Mouse (Mus musculus) hindbrain, embryonic 11.5 days (tissue): ENCODE data around the gene 9130230L23Rik. TPM values are rescaled to one million over a fixed set of nuclear protein-coding genes. Genes with fewer than 3 reads are reported as not detected.
A peak's percentile ranks its signal among the peaks of the same experiment; 100 is the strongest.

ENCODE experiments used
- ATAC-seq: fragments of 200-750 bp; cut with Nextera tagmentation; 2 replicates; pipeline ENCODE4 v1.8.0; 2017; ENCODE audit warnings: mild to moderate bottlenecking, moderate TSS enrichment, moderate library complexity; ENCODE audit not compliant: low FRiP score
- DNase-seq: peaks from one replicate; pipeline ENCODE4 v3.0.0-alpha.2; 2015; ENCODE audit warnings: low spot score
- H3K27ac ChIP-seq: fragments of 300-500 bp; sonication (generic); 2 replicates; pipeline ENCODE4 v1.5.1; 2014; ENCODE audit warnings: mild to moderate bottlenecking, low read depth, low read length
- H3K27me3 ChIP-seq: fragments of 300-500 bp; sonication (generic); 2 replicates; pipeline ENCODE4 v1.6.1; 2014; ENCODE audit warnings: mild to moderate bottlenecking, low read length, moderate library complexity, mixed read lengths; ENCODE audit not compliant: control insufficient read depth, insufficient read depth
- H3K36me3 ChIP-seq: fragments of 300-500 bp; sonication (generic); 2 replicates; pipeline ENCODE4 v1.6.1; 2014; ENCODE audit warnings: mild to moderate bottlenecking, low read length, moderate library complexity, mixed read lengths; ENCODE audit not compliant: control insufficient read depth, insufficient read depth
- H3K4me1 ChIP-seq: fragments of 300-500 bp; sonication (generic); replicated peaks from 2 replicates; pipeline ENCODE4 v1.6.1; 2014; ENCODE audit warnings: low read length, mixed read lengths; ENCODE audit not compliant: control insufficient read depth, insufficient read depth
- H3K4me2 ChIP-seq: fragments of 300-500 bp; sonication (generic); replicated peaks from 2 replicates; pipeline ENCODE4 v1.6.1; 2014; ENCODE audit warnings: mild to moderate bottlenecking, low read depth, low read length
- H3K4me3 ChIP-seq: fragments of 300-500 bp; sonication (generic); 2 replicates; pipeline ENCODE4 v1.5.1; 2014; ENCODE audit warnings: low read depth, low read length
- H3K9ac ChIP-seq: fragments of 300-500 bp; sonication (generic); 2 replicates; pipeline ENCODE4 v1.6.1; 2014; ENCODE audit warnings: low read depth, low read length
- H3K9me3 ChIP-seq: fragments of 300-500 bp; sonication (generic); 2 replicates; pipeline ENCODE4 v1.6.1; 2016; ENCODE audit warnings: low read length; ENCODE audit not compliant: control insufficient read depth
- WGBS: fragments of 180-500 bp; shearing (Covaris S2); extraction: QIAGEN DNeasy Blood & Tissue Kit; methylation state at CpG from one replicate; pipeline ENCODE4 v1.1.7; 2014; 5-methylcytosine and 5-hydroxymethylcytosine counted together
- polyA plus RNA-seq: library from polyadenylated mRNA; unstranded; fragments of >200 nt; fragmentation: Nextera tagmentation; extraction: Ambion mirVana; gene quantifications from 2 replicates; pipeline ENCODE4 v1.2.1, GENCODE M21; 2014

Gene 9130230L23Rik
- polyA plus RNA-seq, 1 experiment from 2014 or later: 0.40 TPM

GRCm38 (mm10) chr5:65954130-65955080 lies 49.7 kb downstream of the 9130230L23Rik start:
- Histone ChIP-seq H3K27ac (no peak overlapping the region), H3K9me3 (no peaks in the 10 kb centered on the region), H3K4me3 (no peak overlapping the region), H3K36me3 (no peaks in the 10 kb centered on the region), H3K9ac (no peak overlapping the region), H3K4me1 (no peaks in the 10 kb centered on the region), H3K27me3 (no peaks in the 10 kb centered on the region), H3K4me2 (no peak overlapping the region)
- 91% methylated on average over 15 of the region's 16 CpGs for WGBS
- DNase-seq: no peak
- no peak for ATAC-seq

GRCm38 (mm10) chr5:65951513-65951909 lies 52.6 kb downstream of the 9130230L23Rik start:
- Histone ChIP-seq H3K27ac (peak overlapping the region; percentile 89), H3K4me3 (no peak overlapping the region), H3K4me1 (no peaks in the 10 kb centered on the region), H3K9me3 (no peaks in the 10 kb centered on the region), H3K9ac (no peak overlapping the region), H3K27me3 (no peaks in the 10 kb centered on the region), H3K36me3 (no peaks in the 10 kb centered on the region), H3K4me2 (no peak overlapping the region)
- ATAC-seq: 0 out of 2 replicates have a peak, but pooled peaks have one; percentile 17
- 70% methylated on average over 4 of the region's 4 CpGs for WGBS
- DNase-seq: peak; percentile 46

- no peak overlapping the region for H3K4me3 ChIP-seq
- 50% methylated on average over 18 of the region's 18 CpGs for WGBS
- H3K36me3 ChIP-seq: no peaks in the 10 kb centered on the region
- peak; percentile 79 for DNase-seq
- peak overlapping the region; percentile 30 for H3K4me2 ChIP-seq
- H3K9ac ChIP-seq: peak overlapping the region; percentile 24; the same call in 1 of the 2 replicates
- peak overlapping the region; percentile 89 for H3K27ac ChIP-seq
- no peaks in the 10 kb centered on the region for H3K27me3 ChIP-seq
- peak; percentile 77 for ATAC-seq
- no peaks in the 10 kb centered on the region for H3K9me3 ChIP-seq
- no peaks in the 10 kb centered on the region for H3K4me1 ChIP-seq
Measured at GRCm38 (mm10) chr5:65950679-65951512, 53.2 kb downstream of the 9130230L23Rik start.

GRCm38 (mm10) chr5:65950236-65950635 lies 53.8 kb downstream of the 9130230L23Rik start:
- DNase-seq (peak; percentile 87), ATAC-seq (peak; percentile 90)
- peak overlapping the region; percentile 24; the same call in 1 of the 2 replicates for H3K9ac ChIP-seq
- no peaks in the 10 kb centered on the region for H3K36me3 ChIP-seq
- H3K4me3 ChIP-seq: no peak overlapping the region
- no peaks in the 10 kb centered on the region for H3K4me1 ChIP-seq
- peak overlapping the region; percentile 30 for H3K4me2 ChIP-seq
- peak overlapping the region; percentile 89 for H3K27ac ChIP-seq
- 19% methylated on average over 6 of the region's 6 CpGs for WGBS
- H3K9me3 ChIP-seq: no peaks in the 10 kb centered on the region
- H3K27me3 ChIP-seq: no peaks in the 10 kb centered on the region

DNA sequence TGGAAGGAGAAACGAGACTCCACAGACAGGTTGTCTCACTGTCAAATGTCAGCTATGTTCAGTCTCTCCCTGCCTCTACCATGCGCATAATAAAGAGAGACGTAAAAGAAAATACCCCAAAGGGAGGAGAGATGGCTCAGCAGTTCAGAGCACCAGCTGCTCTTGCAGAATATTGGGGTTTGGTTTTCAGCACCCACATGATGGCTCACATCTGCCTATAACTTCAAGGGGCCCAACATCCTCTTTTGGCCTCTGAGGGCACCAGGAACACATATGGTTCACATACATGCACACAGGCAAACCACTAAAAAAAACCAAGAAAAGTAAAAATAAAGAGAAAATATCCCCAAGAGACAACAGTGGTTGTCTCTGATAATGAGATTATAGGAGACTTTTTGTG lies 54.3 kb downstream of the 9130230L23Rik start:
- Histone ChIP-seq H3K27me3 (no peaks in the 10 kb centered on the region), H3K36me3 (no peaks in the 10 kb centered on the region), H3K9me3 (no peaks in the 10 kb centered on the region), H3K27ac (peak overlapping the region; percentile 79), H3K4me1 (no peaks in the 10 kb centered on the region), H3K4me3 (no peak overlapping the region), H3K4me2 (no peak overlapping the region), H3K9ac (no peak overlapping the region)
- ATAC-seq (peak; percentile 9; the same call in 1 of the 2 replicates), DNase-seq (peak; percentile 27)
- WGBS: 20% methylated on average over 3 of the region's 3 CpGs

GRCm38 (mm10) chr5:65941145-65941544 lies 62.9 kb downstream of the 9130230L23Rik start:
- H3K9ac ChIP-seq: no peak overlapping the region
- ATAC-seq (no peak), DNase-seq (no peak)
- no peaks in the 10 kb centered on the region for H3K36me3 ChIP-seq
- H3K9me3 ChIP-seq: no peaks in the 10 kb centered on the region
- no peak overlapping the region for H3K4me2 ChIP-seq
- H3K4me3 ChIP-seq: no peak overlapping the region
- no peak overlapping the region for H3K27ac ChIP-seq
- no peaks in the 10 kb centered on the region for H3K4me1 ChIP-seq
- WGBS: 78% methylated on average over 4 of the region's 4 CpGs
- H3K27me3 ChIP-seq: no peaks in the 10 kb centered on the region

DNA sequence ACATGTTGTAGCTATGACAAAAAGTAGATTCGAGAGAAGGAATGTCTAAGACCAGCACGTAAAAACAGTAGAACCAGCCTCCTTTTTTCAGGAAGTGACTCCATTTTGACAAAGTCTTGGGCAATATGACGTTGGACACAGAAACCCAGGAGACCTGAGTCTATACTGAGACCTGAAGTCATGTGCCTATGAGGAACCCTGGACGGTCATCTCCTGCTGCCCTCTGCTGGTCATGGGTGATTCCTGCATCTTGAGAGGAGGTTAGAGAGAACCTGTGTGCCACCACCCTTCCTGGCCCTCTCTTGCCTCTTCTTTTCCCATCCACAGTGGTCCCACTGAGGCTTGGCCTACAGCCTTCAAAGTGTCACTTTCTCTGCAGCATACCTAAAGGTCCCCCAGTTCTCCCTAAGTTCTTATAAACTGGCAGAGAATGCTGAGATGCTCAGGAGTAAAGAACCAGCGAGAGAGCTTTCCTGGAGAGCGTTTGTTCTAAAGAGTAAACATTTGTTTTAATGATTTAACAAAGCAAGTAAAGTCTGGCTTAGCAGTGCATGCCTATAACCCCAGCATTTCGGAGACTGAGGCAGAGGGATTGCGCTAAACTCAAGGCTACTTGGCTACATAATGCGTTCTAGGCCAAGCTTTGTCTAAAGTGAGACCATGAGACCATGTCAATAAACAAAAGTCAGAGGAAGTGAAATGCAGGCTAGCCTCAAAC lies 65.9 kb downstream of the 9130230L23Rik start:
- 59% methylated on average over 9 of the region's 9 CpGs for WGBS
- Histone ChIP-seq H3K27me3 (no peaks in the 10 kb centered on the region), H3K4me1 (no peaks in the 10 kb centered on the region), H3K4me3 (no peak overlapping the region), H3K4me2 (no peak overlapping the region), H3K9me3 (no peaks in the 10 kb centered on the region), H3K27ac (no peak overlapping the region), H3K36me3 (no peaks in the 10 kb centered on the region), H3K9ac (no peak overlapping the region)
- peak; percentile 71; the same call in 1 of the 2 replicates for ATAC-seq
- peak; percentile 88 for DNase-seq

GRCm38 (mm10) chr5:65937011-65937726 lies 66.9 kb downstream of the 9130230L23Rik start:
- Histone ChIP-seq H3K4me2 (no peak overlapping the region), H3K4me1 (no peaks in the 10 kb centered on the region), H3K4me3 (no peak overlapping the region), H3K27ac (no peak overlapping the region), H3K27me3 (no peaks in the 10 kb centered on the region), H3K9ac (no peak overlapping the region), H3K36me3 (no peaks in the 10 kb centered on the region), H3K9me3 (no peaks in the 10 kb centered on the region)
- 68% methylated on average over 11 of the region's 11 CpGs for WGBS
- no peak for DNase-seq
- no peak for ATAC-seq
